Mouse (Mus musculus): ENCODE data around the gene 1700012A03Rik. TPM values are rescaled to one million over a fixed set of nuclear protein-coding genes. Genes with fewer than 3 reads are reported as not detected.

1700012A03Rik gene
- polyA plus RNA-seq, 1 experiment from 2014 or later, result not detected

DNA sequence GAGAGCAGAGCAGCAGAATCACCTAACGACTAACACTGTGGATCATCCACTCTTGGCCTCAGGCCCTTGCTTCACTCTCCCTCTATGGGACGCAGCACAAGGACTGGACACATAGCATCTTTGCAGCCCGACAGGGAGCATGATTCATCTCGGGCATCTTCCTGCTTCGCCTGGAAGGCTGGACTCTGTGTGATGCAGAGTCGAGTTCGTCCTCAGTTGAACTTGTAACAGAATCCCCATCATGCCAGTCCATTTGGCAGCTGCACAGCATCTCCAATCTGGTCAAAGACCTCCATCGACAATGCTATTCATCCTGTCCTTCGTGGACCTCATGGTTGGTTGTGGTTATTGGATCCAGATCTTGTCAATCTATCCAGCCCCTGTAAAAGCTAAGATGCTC is 11.2 kb downstream of the 1700012A03Rik start:
- Histone ChIP-seq H3K9ac (ENCODE audit: low read length) (no peak overlapping the region), H3K9me3 (ENCODE audit: control insufficient read depth, low read length) (no peaks in the 10 kb centered on the region), H3K27ac (ENCODE audit: low read depth, low read length) (no peak overlapping the region), H3K4me2 (no peak overlapping the region), H3K36me3 (ENCODE audit: control insufficient read depth, insufficient read depth, low read length) (no peaks in the 10 kb centered on the region), H3K4me1 (ENCODE audit: control insufficient read depth, insufficient read depth, low read length) (no peaks in the 10 kb centered on the region), H3K4me3 (ENCODE audit: low read depth, low read length) (no peak overlapping the region), H3K27me3 (ENCODE audit: control insufficient read depth, insufficient read depth, low read length) (no peaks in the 10 kb centered on the region)
- 90% methylated on average over 9 of the region's 9 CpGs for WGBS
- ATAC-seq (ENCODE audit: low FRiP score) (no peak), DNase-seq (ENCODE audit: low spot score, missing footprints) (no peak)

DNA sequence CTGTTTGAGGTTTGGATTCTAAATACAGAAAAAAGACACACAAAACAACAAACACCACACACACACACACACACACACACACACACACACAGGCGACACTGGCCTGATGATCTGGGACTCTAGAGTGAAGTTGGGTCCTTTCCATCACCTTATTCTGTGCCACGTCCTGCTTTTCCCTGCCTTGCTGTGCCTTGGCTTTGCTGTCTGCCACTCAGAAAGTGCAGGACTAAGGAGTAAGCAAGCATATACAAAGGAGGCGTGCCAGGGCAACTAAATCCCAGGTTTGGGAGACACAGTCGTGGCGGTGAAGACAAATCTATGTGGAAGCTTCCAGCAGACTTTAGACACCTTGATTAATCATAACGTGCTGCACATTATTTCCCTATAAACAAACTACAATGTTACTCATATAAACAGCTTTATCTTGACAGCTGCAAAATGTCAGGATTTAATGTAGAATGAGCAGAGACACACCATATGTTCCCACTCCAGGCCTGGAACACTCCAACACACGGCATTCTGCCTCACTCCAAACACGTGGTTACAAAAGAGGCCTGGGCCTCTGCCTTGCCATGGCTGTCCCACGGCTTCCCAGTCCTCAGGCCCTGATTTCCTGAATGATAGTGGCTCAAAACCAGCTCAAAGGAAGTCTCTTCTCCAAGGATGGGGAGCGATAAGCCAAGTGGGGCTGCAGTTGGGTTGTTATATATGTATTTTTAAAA is 15.9 kb downstream of the 1700012A03Rik start:
- DNase-seq (ENCODE audit: low spot score, missing footprints) (no peak), ATAC-seq (ENCODE audit: low FRiP score) (no peak)
- Histone ChIP-seq H3K4me2 (no peak overlapping the region), H3K4me1 (ENCODE audit: control insufficient read depth, insufficient read depth, low read length) (no peaks in the 10 kb centered on the region), H3K27ac (ENCODE audit: low read depth, low read length) (no peak overlapping the region), H3K9ac (ENCODE audit: low read length) (no peak overlapping the region), H3K27me3 (ENCODE audit: control insufficient read depth, insufficient read depth, low read length) (no peaks in the 10 kb centered on the region), H3K4me3 (ENCODE audit: low read depth, low read length) (no peak overlapping the region), H3K36me3 (ENCODE audit: control insufficient read depth, insufficient read depth, low read length) (no peaks in the 10 kb centered on the region), H3K9me3 (ENCODE audit: control insufficient read depth, low read length) (no peaks in the 10 kb centered on the region)
- whole genome bisulfite sequencing, result 86% methylated on average over 10 of the region's 10 CpGs

DNA sequence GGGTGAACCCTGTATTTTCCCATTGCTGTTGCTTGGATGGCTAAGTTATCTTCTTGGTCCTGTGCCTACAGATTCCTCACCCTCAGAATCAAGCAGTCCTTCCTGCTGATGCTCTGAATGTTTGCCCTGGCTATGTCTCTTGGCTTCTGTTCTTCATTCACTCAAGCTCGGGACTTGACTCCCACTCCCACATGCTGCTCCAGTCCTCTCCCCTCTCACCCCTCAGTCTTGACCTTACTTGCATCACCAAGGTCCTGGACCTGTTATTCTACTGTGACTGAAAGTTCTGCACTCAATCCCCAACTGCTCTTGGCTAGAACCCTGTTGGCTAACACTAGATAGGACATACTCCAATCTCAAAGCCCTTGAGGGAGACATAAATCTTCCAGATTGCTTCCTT is 22.1 kb downstream of the 1700012A03Rik start:
- Histone ChIP-seq H3K4me2 (no peak overlapping the region), H3K27ac (ENCODE audit: low read depth, low read length) (no peak overlapping the region), H3K9me3 (ENCODE audit: control insufficient read depth, low read length) (no peaks in the 10 kb centered on the region), H3K9ac (ENCODE audit: low read length) (no peak overlapping the region), H3K4me1 (ENCODE audit: control insufficient read depth, insufficient read depth, low read length) (no peaks in the 10 kb centered on the region), H3K36me3 (ENCODE audit: control insufficient read depth, insufficient read depth, low read length) (no peaks in the 10 kb centered on the region), H3K4me3 (ENCODE audit: low read depth, low read length) (no peak overlapping the region), H3K27me3 (ENCODE audit: control insufficient read depth, insufficient read depth, low read length) (no peaks in the 10 kb centered on the region)
- WGBS, result 92% methylated on average over 1 of the region's 1 CpGs
- ATAC-seq (ENCODE audit: low FRiP score), result no peak
- DNase-seq (ENCODE audit: low spot score, missing footprints), result no peak

DNA sequence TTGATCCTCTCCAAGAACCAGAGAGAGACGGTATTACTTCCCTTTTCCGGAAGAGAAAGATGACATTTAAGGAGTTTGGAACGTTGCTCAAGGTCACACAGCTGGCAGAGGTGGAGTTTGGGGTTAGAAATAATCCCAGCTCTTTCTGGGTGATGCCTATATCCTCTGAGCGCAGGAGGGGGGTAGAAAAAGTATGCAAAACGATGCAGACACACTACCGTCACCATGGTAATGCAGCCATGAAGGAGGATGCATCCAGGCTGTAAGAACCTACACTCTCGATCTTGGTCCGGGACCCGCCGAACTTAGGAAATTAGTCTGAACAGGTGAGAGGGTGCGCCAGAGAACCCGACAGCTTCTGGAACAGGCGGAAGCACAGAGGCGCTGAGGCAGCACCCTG is 43.3 kb downstream of the 1700012A03Rik start:
- WGBS, result 89% methylated on average over 10 of the region's 14 CpGs
- ATAC-seq (ENCODE audit: low FRiP score) (no peak), DNase-seq (ENCODE audit: low spot score, missing footprints) (no peak)
- Histone ChIP-seq H3K9ac (ENCODE audit: low read length) (no peak overlapping the region), H3K4me2 (no peak overlapping the region), H3K4me3 (ENCODE audit: low read depth, low read length) (no peak overlapping the region), H3K27me3 (ENCODE audit: control insufficient read depth, insufficient read depth, low read length) (no peaks in the 10 kb centered on the region), H3K9me3 (ENCODE audit: control insufficient read depth, low read length) (no peaks in the 10 kb centered on the region), H3K4me1 (ENCODE audit: control insufficient read depth, insufficient read depth, low read length) (no peaks in the 10 kb centered on the region), H3K27ac (ENCODE audit: low read depth, low read length) (no peak overlapping the region), H3K36me3 (ENCODE audit: control insufficient read depth, insufficient read depth, low read length) (no peaks in the 10 kb centered on the region)

DNA sequence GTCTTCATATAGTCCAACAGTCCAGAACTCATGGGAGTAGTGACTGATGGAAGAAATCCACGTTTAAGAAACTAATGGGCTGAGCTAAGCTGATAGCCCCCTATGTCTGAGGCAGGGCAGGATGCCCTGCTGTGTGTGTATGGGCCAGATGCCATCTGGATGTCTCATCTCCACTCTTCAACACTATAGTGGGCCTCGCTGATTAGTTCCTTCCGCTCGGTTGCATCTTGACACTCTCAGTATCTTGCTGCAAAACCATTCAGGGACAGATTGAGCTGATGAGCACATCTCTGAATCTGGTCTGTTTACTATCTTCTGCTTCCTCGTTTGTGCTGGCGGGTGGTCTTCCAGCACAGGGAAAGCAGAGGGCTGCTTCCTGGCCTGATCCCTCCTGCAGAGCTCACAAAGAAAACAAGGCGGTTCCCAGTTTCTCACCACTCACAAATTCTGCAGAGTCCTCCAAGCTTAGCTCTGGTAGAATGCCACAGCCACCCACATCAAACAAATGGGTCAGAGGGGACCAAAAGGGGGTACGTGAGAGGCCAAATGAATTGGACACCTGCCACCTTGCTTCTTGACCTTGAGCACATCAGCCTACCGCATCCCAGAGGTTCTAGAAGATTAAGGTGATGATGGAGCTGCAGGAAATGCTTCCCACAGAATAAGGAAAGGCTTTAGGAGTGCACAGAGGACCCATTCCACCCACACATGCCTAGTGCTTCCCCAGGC is 55.7 kb downstream of the 1700012A03Rik start:
- Histone ChIP-seq H3K4me1 (ENCODE audit: control insufficient read depth, insufficient read depth, low read length) (no peaks in the 10 kb centered on the region), H3K27ac (ENCODE audit: low read depth, low read length) (no peak overlapping the region), H3K4me2 (no peak overlapping the region), H3K27me3 (ENCODE audit: control insufficient read depth, insufficient read depth, low read length) (no peaks in the 10 kb centered on the region), H3K4me3 (ENCODE audit: low read depth, low read length) (no peak overlapping the region), H3K9me3 (ENCODE audit: control insufficient read depth, low read length) (no peaks in the 10 kb centered on the region), H3K36me3 (ENCODE audit: control insufficient read depth, insufficient read depth, low read length) (no peaks in the 10 kb centered on the region), H3K9ac (ENCODE audit: low read length) (no peak overlapping the region)
- WGBS, result 53% methylated on average over 9 of the region's 9 CpGs
- DNase-seq (ENCODE audit: low spot score, missing footprints) (no peak), ATAC-seq (ENCODE audit: low FRiP score) (no peak)
